Mouse (Mus musculus): ENCODE results near the gene Pml. TPM values are rescaled to one million over a fixed set of nuclear protein-coding genes. Genes with fewer than 3 reads are reported as not detected.

The Pml gene
- polyA plus RNA-seq, 1 experiment: 10.4 TPM

DNA sequence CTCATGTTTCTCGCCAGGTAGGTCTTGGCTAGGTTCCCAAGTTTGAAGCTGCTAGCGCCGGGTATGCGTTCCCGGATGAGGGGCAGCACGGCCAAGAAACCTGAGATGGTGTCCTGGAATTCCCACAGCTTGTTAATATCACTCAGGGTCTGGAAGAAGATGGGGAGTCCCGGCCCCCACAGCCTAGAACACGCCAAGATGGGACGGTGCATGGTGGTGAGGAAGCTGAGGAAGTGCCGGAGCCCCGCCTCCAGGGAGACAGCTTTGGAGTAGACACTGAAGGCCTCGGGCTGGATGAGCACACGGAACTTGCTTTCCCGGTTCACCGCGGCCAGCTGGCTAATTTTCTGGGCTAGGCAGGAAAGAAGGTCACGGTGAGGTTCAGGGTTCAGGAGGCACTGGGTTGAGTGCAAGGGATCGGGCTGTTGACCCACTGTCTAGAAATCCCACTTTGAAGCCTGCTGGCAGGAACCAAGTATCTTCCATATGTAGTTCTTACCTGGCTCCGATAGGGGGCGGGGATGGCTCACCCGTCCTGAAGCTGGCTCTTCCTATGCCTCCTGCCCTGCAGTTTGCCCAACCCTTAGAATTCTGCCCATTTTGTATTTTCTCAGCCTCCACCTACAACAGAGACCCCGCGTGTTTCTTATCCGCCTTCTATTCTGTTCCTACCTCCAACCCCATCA is 29.2 kb downstream of the Pml start:
- no peak overlapping the region for H3K4me3 ChIP-seq (ENCODE audit: insufficient read depth, low read length)
- TF ChIP-seq CTCF (IDR thresholded peaks at IDR 0.05; ENCODE audit: extremely low read depth, insufficient read depth, low read length) (peak; percentile 57), POLR2A (IDR thresholded peaks at IDR 0.05; ENCODE audit: extremely low read depth, insufficient read depth, low read length) (no peak)

DNA sequence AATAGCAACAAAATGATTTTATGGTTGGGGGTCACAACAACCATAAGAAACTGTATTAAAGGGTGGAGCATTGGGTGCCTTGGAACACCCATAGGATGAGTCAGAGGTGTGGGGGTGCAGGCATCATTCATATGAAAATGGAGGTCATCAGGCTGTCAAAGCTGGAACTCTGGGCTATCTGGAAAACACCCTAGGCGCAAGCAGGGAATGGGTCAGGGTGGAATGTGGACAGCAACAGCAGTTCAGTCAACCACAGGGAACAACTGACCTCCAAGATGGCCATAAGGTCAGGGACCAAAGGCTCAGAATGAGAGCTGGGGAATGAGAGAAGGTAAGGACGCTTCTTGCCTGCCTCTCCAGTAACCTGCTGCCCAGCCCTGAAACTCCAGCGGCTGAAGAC is 31.0 kb downstream of the Pml start:
- no peak for TF ChIP-seq POLR2A (IDR thresholded peaks at IDR 0.05; ENCODE audit: extremely low read depth, insufficient read depth, low read length)
- TF ChIP-seq CTCF (IDR thresholded peaks at IDR 0.05; ENCODE audit: extremely low read depth, insufficient read depth, low read length): no peak
- Histone ChIP-seq H3K4me3 (ENCODE audit: insufficient read depth, low read length) (no peak overlapping the region), H3K27ac (ENCODE audit: insufficient read depth, low read length) (no peak overlapping the region), H3K4me1 (ENCODE audit: control insufficient read depth, insufficient read depth, low read length) (no peaks in the 10 kb centered on the region)

More for the DNA sequence above, 29.2 kb downstream of the Pml start:
- Histone ChIP-seq H3K4me1 (ENCODE audit: control insufficient read depth, insufficient read depth, low read length) (no peaks in the 10 kb centered on the region), H3K27ac (ENCODE audit: insufficient read depth, low read length) (no peak overlapping the region)

GRCm38 (mm10) chr9:58216402-58216801 is 33.2 kb downstream of the Pml start:
- H3K4me3 ChIP-seq (ENCODE audit: insufficient read depth, low read length): no peak overlapping the region
- H3K27ac ChIP-seq (ENCODE audit: insufficient read depth, low read length): no peak overlapping the region
- H3K4me1 ChIP-seq (ENCODE audit: control insufficient read depth, insufficient read depth, low read length): no peaks in the 10 kb centered on the region
- TF ChIP-seq CTCF (IDR thresholded peaks at IDR 0.05; ENCODE audit: extremely low read depth, insufficient read depth, low read length) (peak; percentile 79), POLR2A (IDR thresholded peaks at IDR 0.05; ENCODE audit: extremely low read depth, insufficient read depth, low read length) (no peak)

- H3K27ac ChIP-seq (ENCODE audit: insufficient read depth, low read length): no peak overlapping the region
- TF ChIP-seq CTCF (IDR thresholded peaks at IDR 0.05; ENCODE audit: extremely low read depth, insufficient read depth, low read length) (no peak), POLR2A (IDR thresholded peaks at IDR 0.05; ENCODE audit: extremely low read depth, insufficient read depth, low read length) (no peak)
- no peaks in the 10 kb centered on the region for H3K4me1 ChIP-seq (ENCODE audit: control insufficient read depth, insufficient read depth, low read length)
- H3K4me3 ChIP-seq (ENCODE audit: insufficient read depth, low read length): no peak overlapping the region
Observed at GRCm38 (mm10) chr9:58214519-58215180, 34.9 kb downstream of the Pml start.

DNA sequence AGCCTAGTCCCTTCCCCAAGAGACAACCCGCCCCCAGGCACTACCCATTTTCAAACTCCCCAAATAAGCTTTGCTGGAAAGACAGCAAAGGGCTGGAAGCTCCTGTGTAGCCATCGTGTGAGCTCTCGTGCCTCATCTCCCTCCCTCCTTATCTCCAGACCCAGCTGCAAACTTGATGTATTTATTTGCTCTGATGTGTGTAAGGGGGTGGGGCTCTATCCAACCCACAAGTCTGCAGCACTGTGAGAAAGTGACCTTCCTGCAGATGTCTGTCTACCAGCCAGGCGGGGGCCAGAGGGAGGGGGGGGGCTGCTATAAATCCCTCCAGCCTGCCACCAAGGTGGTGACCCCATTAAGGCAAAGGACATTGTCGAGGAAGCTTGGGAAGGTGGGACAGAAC is 35.7 kb downstream of the Pml start:
- no peak overlapping the region for H3K27ac ChIP-seq (ENCODE audit: insufficient read depth, low read length)
- no peak for TF ChIP-seq POLR2A (IDR thresholded peaks at IDR 0.05; ENCODE audit: extremely low read depth, insufficient read depth, low read length)
- TF ChIP-seq CTCF (IDR thresholded peaks at IDR 0.05; ENCODE audit: extremely low read depth, insufficient read depth, low read length): no peak

DNA sequence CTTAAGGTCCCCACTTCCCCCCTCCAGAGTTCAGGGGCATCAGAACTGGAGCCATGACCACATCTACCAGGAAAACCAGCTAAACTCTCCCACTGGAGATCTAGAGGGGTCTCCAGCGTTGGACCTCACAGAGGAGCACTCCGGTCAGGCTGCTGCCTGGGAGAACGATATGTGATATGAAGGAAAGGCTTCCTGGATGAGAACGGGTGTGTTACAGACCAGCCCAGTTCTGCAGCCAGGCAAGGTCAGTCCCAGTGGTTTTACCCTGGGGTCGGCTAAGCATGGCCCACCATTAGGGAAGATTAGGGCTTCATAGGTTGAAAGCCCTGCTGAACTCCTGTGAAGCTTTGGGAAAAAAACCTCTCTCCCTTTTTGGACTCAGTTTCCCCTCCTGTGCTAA is 36.2 kb downstream of the Pml start:
- Histone ChIP-seq H3K4me3 (ENCODE audit: insufficient read depth, low read length) (no peak overlapping the region), H3K4me1 (ENCODE audit: control insufficient read depth, insufficient read depth, low read length) (0 out of 2 replicates have a peak, but pooled peaks cover 1% of the 10 kb centered on the region), H3K27ac (ENCODE audit: insufficient read depth, low read length) (no peak overlapping the region)
- no peak for TF ChIP-seq POLR2A (IDR thresholded peaks at IDR 0.05; ENCODE audit: extremely low read depth, insufficient read depth, low read length)

More for the DNA sequence above, 35.7 kb downstream of the Pml start:
- Histone ChIP-seq H3K4me3 (ENCODE audit: insufficient read depth, low read length) (no peak overlapping the region), H3K4me1 (ENCODE audit: control insufficient read depth, insufficient read depth, low read length) (0 out of 2 replicates have a peak, but pooled peaks cover 1% of the 10 kb centered on the region)

DNA sequence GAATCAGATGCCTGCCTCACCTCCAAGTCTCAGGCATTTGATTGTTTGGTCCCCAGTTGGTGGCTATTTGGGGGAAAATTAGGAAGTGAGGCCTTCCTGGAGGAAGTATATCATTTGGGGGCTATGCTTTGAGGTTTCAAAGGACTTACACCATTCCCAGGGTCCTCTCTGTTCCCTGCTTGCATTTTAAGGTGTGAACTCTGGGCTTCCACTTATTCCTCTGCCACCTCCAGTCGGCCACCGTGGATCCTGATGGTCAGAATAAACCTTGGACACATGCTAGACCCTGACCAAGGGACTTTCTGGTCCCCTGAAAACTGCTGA is 39.3 kb downstream of the Pml start:
- no peak for TF ChIP-seq CTCF (IDR thresholded peaks at IDR 0.05; ENCODE audit: extremely low read depth, insufficient read depth, low read length)
- no peak for TF ChIP-seq POLR2A (IDR thresholded peaks at IDR 0.05; ENCODE audit: extremely low read depth, insufficient read depth, low read length)
- H3K4me1 ChIP-seq (ENCODE audit: control insufficient read depth, insufficient read depth, low read length): 0 out of 2 replicates have a peak, but pooled peaks cover 1% of the 10 kb centered on the region
- H3K27ac ChIP-seq (ENCODE audit: insufficient read depth, low read length): no peak overlapping the region
- H3K4me3 ChIP-seq (ENCODE audit: insufficient read depth, low read length): no peak overlapping the region

DNA sequence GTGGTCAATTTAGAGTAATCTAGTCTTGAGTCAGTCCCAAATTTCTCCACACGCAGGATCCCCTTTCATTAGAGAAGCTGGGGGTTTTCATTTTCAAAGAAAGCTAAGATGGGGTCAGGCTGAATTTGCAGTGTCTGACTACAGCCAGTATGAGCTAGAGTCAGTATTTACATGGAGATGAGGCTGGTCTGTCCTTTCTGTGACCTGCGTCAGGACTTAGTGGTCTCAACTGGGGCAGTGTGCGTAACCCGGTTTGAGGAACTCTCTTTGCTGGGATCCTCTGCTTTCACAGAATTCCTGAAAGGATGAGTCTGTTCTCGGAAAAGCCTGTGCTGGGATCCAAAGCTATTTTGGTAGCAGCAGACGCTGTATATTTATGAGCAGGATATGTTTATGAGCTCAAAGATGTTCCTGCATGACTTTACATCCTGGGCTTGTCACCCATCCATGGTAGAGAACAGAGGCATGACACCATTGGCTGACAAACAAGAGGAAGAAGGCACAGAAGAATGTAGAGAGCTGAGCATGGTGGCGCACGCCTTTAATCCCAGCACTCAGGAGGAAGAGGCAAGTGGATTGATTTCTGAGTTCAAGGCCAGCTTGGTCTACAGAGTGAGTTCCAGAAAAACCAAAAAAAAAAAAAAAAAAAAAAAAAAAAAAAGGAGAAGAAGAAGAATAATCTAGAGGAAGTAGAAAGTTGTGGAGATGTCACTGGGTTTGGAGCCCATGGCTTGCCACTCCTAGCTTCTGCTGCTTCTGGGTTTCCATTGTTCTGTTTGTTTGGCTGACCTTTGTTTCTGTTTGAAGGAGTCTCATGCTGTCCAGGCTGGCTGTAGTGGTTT is 39.9 kb downstream of the Pml start:
- TF ChIP-seq CTCF (IDR thresholded peaks at IDR 0.05; ENCODE audit: extremely low read depth, insufficient read depth, low read length): no peak
- no peak for TF ChIP-seq POLR2A (IDR thresholded peaks at IDR 0.05; ENCODE audit: extremely low read depth, insufficient read depth, low read length)
- H3K4me3 ChIP-seq (ENCODE audit: insufficient read depth, low read length): no peak overlapping the region
- no peak overlapping the region for H3K27ac ChIP-seq (ENCODE audit: insufficient read depth, low read length)
- 0 out of 2 replicates have a peak, but pooled peaks cover 1% of the 10 kb centered on the region for H3K4me1 ChIP-seq (ENCODE audit: control insufficient read depth, insufficient read depth, low read length)

- H3K4me1 ChIP-seq (ENCODE audit: control insufficient read depth, insufficient read depth, low read length): 0 out of 2 replicates have a peak, but pooled peaks cover 1% of the 10 kb centered on the region
- no peak overlapping the region for H3K4me3 ChIP-seq (ENCODE audit: insufficient read depth, low read length)
- H3K27ac ChIP-seq (ENCODE audit: insufficient read depth, low read length): no peak overlapping the region
- TF ChIP-seq POLR2A (IDR thresholded peaks at IDR 0.05; ENCODE audit: extremely low read depth, insufficient read depth, low read length): no peak
- TF ChIP-seq CTCF (IDR thresholded peaks at IDR 0.05; ENCODE audit: extremely low read depth, insufficient read depth, low read length): no peak
Observed at GRCm38 (mm10) chr9:58206013-58206412, 43.6 kb downstream of the Pml start.
